Mouse (Mus musculus) thymus, postnatal 10 days (tissue): Measurements from ENCODE around the gene Snx15.

Source experiments
- DNase-seq, 2 experiments: peaks; one replicate each; pipeline ENCODE4 v3.0.0; 2021; ENCODE audit warnings: low spot score in 2 of 2

The Snx15 gene

GRCm38 (mm10) chr19:6071261-6071660 is 56.8 kb downstream of the Snx15 start:
- no peak for DNase-seq

GRCm38 (mm10) chr19:6070571-6071250 is 57.4 kb downstream of the Snx15 start:
- DNase-seq, result no peak

- DNase-seq, result no peak
Measured at GRCm38 (mm10) chr19:6069851-6070250, 58.3 kb downstream of the Snx15 start.
